Mouse (Mus musculus): ENCODE data around the gene Thoc6.
A peak's percentile ranks its signal among the peaks of the same experiment; 100 is the strongest.

Thoc6 gene

GRCm38 (mm10) chr17:23630195-23631020 is 43.3 kb downstream of the Thoc6 start:
- DNase-seq (ENCODE audit: low spot score) = peak; percentile 92

GRCm38 (mm10) chr17:23627813-23628212 is 45.9 kb downstream of the Thoc6 start:
- DNase-seq (ENCODE audit: low spot score) = no peak

GRCm38 (mm10) chr17:23620351-23620750 is 53.3 kb downstream of the Thoc6 start:
- no peak for DNase-seq (ENCODE audit: low spot score)

Data from testis, postnatal 10 days (tissue).